Mouse (Mus musculus) brain, embryonic 14.5 days (tissue): ENCODE data around the gene Pdap1. TPM values are rescaled to one million over a fixed set of nuclear protein-coding genes. Genes with fewer than 3 reads are reported as not detected.
A peak's percentile ranks its signal among the peaks of the same experiment; 100 is the strongest.

Source experiments
- DNase-seq: peaks from one replicate; pipeline ENCODE4 v3.0.0-alpha.2; 2011; ENCODE audit warnings: low read depth
- CTCF ChIP-seq: fragments of 200-500 bp; IDR thresholded peaks from 2 replicates; pipeline ENCODE4 v1.5.1; 2012; ENCODE audit warnings: inconsistent platforms, mild to moderate bottlenecking, moderate library complexity, borderline replicate concordance; ENCODE audit not compliant: insufficient read depth, insufficient read length; ENCODE audit errors: extremely low read depth
- POLR2A ChIP-seq: fragments of 200-500 bp; IDR thresholded peaks from 2 replicates; pipeline ENCODE4 v1.6.1; 2012; ENCODE audit warnings: mild to moderate bottlenecking, inconsistent platforms, borderline replicate concordance; ENCODE audit not compliant: poor library complexity, insufficient read depth, insufficient read length, severe bottlenecking; ENCODE audit errors: extremely low read depth
- polyA plus RNA-seq: library from polyadenylated mRNA; depleted of rRNA; stranded (reverse); fragments of >200 nt; gene quantifications from 2 replicates; pipeline ENCODE4 v1.2.3, GENCODE M21; 2012; rRNA removed

Pdap1 gene
- 73.6 and 112 TPM in 2 replicates for polyA plus RNA-seq

GRCm38 (mm10) chr5:145139571-145140519 lies at the start of gene Pdap1, which contains the start of gene Bud31:
TSS of gene Pdap1 (minus strand) at chr5:145140238.
TSS of gene Bud31 (plus strand) at chr5:145140362.
- TF ChIP-seq CTCF: no peak
- peak; percentile 58; the same call in 1 of the 2 replicates for TF ChIP-seq POLR2A
- DNase-seq: peak; percentile 98

- DNase-seq: no peak
- TF ChIP-seq POLR2A: no peak
- TF ChIP-seq CTCF: no peak
These were observed 49.4 kb upstream of the Pdap1 start for GRCm38 (mm10) chr5:145189416-145189815.

GRCm38 (mm10) chr5:145185244-145185643 lies 45.2 kb upstream of the Pdap1 start:
- DNase-seq: no peak
- TF ChIP-seq POLR2A (no peak), CTCF (no peak)

DNA sequence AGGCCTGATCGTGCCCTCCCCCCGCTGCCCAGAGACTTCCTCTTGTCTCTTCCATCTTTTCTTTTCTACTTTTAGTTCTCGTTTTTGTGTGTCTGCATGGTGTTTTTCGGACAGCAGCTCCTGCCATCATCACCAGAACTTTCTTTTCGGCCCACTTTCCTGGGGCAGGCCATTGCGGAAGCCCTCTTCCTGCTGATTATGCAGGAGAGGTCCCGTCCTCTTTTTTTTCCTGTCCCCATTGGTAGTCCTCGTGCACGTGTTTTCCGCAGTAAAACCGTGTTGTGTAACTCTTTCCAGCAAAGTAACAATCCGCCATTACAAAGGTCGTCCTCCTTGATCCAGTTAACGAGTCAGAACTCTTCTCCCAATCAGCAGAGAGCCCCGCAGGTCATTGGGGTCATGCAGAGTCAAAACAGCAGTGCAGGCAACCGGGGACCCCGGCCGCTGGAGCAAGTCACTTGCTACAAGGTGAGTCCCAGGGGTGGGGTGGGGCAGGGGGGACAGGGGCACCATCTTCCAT lies 38.5 kb upstream of the Pdap1 start:
- DNase-seq: no peak

GRCm38 (mm10) chr5:145167306-145167661 lies 27.2 kb upstream of the Pdap1 start:
- DNase-seq: no peak

More for the DNA sequence above, 38.5 kb upstream of the Pdap1 start:
- TF ChIP-seq CTCF (no peak), POLR2A (no peak)

GRCm38 (mm10) chr5:145166536-145167305 lies 26.7 kb upstream of the Pdap1 start, which contains the start of the genes Ptcd1 and Cpsf4:
TSS of gene Ptcd1 (minus strand) at chr5:145167108.
TSS of gene Cpsf4 (plus strand) at chr5:145167213.
- DNase-seq: peak; percentile 100
- peak; percentile 70 for TF ChIP-seq POLR2A
- no peak for TF ChIP-seq CTCF

More at GRCm38 (mm10) chr5:145167306-145167661, 27.2 kb upstream of the Pdap1 start:
- TF ChIP-seq POLR2A (no peak; the same call in 1 of the 2 replicates), CTCF (no peak)

- no peak for DNase-seq
- no peak for TF ChIP-seq CTCF
- no peak for TF ChIP-seq POLR2A
These were observed 25.1 kb upstream of the Pdap1 start for GRCm38 (mm10) chr5:145165184-145165583.

DNA sequence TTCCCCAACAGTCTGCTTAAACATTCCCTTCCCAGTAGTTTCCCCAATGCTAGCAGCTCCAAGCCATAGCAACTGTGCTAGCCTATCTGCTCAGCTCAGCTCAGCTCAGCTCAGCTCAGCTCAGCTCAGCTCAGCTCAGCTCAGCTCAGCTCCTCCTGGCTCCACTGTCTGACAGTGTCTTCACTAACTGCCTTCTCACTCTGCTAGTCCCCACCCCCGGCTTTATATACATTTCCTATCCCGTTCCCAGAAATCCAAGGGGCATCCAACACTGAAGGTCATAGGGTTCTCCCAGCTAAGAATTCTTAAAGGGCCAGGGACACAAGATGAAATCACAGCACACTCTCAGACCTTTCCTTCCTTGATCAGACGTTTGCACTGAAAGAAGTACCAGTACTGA lies 24.7 kb upstream of the Pdap1 start:
- DNase-seq: no peak
- TF ChIP-seq POLR2A (no peak), CTCF (no peak)

DNA sequence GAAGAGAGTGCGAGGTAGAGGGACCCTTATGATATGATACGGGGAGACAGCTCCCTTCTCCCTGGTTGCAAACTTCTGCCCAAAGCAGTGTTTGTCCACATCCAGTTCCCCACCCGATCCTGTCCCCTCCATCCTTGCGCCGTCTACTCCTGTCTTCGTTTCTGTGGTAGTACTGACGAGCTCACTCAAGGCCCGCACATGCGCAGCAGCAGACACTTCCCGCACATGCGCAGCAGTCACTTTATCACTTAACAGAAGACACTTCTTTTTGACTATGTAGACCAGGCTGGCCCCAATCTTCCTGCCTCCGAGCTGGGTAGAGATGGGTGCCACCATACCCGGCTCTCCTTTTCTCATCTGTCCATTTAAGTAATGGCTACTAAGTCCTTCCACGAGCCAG lies 21.3 kb upstream of the Pdap1 start:
- no peak for TF ChIP-seq CTCF
- no peak for TF ChIP-seq POLR2A
- DNase-seq: no peak

DNA sequence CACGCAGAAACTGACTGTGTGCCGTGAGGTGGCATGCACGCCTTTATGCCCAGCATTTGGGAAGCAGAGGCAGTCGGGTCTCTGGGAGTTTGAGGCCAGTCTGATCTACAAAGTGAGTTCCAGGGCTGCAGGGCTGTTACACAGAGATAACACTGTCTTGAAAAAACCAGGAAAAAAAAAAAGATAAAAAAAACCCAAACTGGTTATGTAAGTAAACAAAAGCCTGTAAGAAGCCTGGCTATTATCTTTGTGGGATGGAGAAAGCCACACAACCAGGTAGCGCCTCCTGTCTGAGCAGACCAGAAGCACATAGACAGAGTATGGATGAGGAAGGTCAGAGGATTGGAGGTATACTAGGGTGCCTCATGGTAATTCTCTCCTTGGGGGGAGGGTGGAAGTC lies 12.7 kb upstream of the Pdap1 start:
- no peak for DNase-seq
- no peak for TF ChIP-seq CTCF

DNA sequence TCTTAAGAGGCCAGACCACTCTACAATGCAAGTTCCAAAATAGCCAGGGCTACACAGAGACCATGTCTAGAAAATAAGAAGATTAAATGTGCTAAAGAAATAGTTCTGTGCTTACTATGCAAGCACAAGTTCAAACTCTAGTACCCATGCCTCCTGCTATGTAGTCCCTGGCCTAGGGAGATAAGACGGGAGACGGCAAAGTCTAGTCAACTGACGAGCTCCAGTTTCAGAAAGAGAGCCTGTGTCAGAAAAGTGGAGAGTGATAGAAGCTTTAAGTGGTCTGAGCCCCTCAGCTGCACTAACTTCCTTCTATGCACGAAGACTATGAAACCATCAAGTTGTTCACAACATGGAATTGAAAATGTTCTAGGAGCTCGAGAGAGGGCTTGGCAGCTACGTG lies 9.3 kb upstream of the Pdap1 start:
- DNase-seq: no peak
- TF ChIP-seq CTCF (no peak), POLR2A (no peak)

GRCm38 (mm10) chr5:145147748-145148147 lies 7.7 kb upstream of the Pdap1 start:
- no peak for DNase-seq
- TF ChIP-seq CTCF (no peak), POLR2A (no peak)

DNA sequence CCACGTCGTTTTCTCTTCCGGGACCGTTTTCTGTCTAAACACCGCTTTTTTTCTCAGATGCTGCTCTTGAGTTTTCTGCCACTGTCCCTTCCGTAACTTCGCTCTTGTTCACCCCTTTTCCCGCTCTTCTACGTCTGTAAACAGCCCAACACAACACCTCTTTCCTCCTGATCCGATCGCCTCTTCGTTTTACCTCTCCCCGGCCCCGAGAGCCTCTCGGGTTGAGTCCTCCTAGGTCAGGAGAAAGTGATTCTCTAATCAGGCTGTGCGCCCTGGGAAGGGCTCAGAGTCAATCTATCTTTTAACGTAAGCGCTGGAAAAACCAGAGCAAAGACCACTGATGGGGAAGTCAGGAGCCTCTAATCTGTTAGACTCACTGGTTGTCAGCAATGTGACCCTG lies 573 bp upstream of the Pdap1 start:
- DNase-seq: no peak
- no peak for TF ChIP-seq CTCF
- TF ChIP-seq POLR2A: no peak
